Mouse (Mus musculus) inflammation-experienced regulatory T-cells (primary cell): ENCODE measurements around the gene Bcar1. TPM values are rescaled to one million over a fixed set of nuclear protein-coding genes. Genes with fewer than 3 reads are reported as not detected.

Experiments used
- polyA plus RNA-seq, 2 experiments: library from polyadenylated mRNA; unstranded; fragments of 100-300 nt; shearing (Covaris generic); gene quantifications; one replicate each; pipeline ENCODE4 v1.2.1; 2017

The Bcar1 gene
- 1 to 10 TPM; 2.3 to 9.2 TPM for polyA plus RNA-seq

DNA sequence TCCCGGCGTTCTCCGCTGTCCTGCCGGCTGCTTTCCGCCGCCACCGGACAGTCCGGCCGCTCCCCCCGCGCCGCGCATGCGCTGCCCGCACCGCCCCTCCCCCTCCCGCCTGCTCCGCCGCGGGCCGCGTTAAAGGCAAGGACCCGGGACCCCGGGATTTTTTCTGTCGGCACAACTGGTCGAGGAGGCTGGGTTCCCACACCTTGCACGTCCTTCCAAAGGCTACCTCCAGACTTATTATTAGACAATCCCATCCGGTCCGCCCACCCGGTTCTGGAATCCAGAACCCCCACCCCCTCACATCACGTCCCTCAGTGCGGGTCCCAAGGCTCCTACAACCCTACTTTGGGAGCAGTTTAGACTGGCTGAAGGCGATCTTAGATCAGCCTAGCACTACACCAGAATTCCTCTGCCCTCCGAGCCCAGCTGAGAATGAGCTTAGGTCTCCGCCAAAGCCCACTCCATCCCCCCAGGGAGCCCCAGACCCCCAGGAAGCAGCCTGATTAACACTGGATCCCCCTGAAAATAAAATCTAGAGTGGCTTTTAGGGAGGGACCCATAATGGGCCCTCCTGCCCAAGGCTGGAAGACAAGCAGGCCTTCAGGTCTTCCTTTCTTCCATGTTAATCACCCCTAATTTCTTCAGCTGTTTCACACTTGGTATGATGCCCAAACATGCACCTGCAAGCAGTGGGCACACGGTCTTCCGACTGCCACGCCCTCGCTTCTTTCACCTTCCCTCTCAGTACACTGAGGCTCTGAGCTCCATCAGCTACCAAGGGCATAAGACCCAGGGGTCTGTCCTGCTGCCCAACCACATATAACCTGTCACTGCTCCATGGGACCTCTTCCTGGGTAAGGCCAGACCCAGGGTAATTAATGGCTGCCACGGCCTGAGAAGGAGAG lies at the start of gene Bcar1:
Gene Bcar1 (minus strand): TSS at position 18 of the 905 bp plus-strand sequence.

GRCm38 (mm10) chr8:111690960-111691445 lies 52.6 kb downstream of the Bcar1 start, which contains the start of gene Ctrb1:
Gene Ctrb1, minus strand, starts transcription at chr8:111691010.

Other genes starting within 250 kb of the Bcar1 start
- 10 to 100 TPM in 1 of 2 experiments, 1 to 10 TPM in 1; 4.8 to 11.2 TPM for gene Wdr59, start 221.7 kb downstream of the Bcar1 start, polyA plus RNA-seq
- gene Znrf1, start 207.7 kb downstream of the Bcar1 start, polyA plus RNA-seq = 100 to 1,000 TPM; 160 to 291 TPM
- gene Ldhd, start 113.4 kb downstream of the Bcar1 start, polyA plus RNA-seq = 1 to 10 TPM; 1.1 to 2.0 TPM
- 10 to 100 TPM; 39.3 to 42.1 TPM for gene Zfp1, start 100.4 kb downstream of the Bcar1 start, polyA plus RNA-seq
- 1 to 10 TPM in 1 of 2 experiments, not detected in 1; 1.5 TPM for gene Ctrb1, start 52.8 kb downstream of the Bcar1 start, polyA plus RNA-seq
- gene Cfdp1, start 110.5 kb upstream of the Bcar1 start, polyA plus RNA-seq = 100 to 1,000 TPM in 1 of 2 experiments, 10 to 100 TPM in 1; 85.8 to 104 TPM
- 1 to 10 TPM; 1.2 to 1.7 TPM for gene Tmem170, start 132.9 kb upstream of the Bcar1 start, polyA plus RNA-seq
- gene Chst5, start 166.6 kb upstream of the Bcar1 start, polyA plus RNA-seq = under 1 TPM in 1 of 2 experiments, not detected in 1; 0.81 TPM
- gene Tmem231, start 190.1 kb upstream of the Bcar1 start, polyA plus RNA-seq = 1 to 10 TPM; 2.4 to 3.3 TPM
- gene Gabarapl2, start 196.9 kb upstream of the Bcar1 start, polyA plus RNA-seq = 100 to 1,000 TPM; 290 to 365 TPM
- gene Adat1, start 248.5 kb upstream of the Bcar1 start, polyA plus RNA-seq = 1 to 10 TPM; 9.2 to 9.3 TPM